Mouse (Mus musculus) ES-Bruce4 (cell line): ENCODE measurements around the gene Gm10295.

ENCODE experiments used
- CTCF ChIP-seq: IDR thresholded peaks from one replicate; pipeline ENCODE4 v1.8.1; 2011; ENCODE audit warnings: low read depth, low read length
- EP300 ChIP-seq: IDR thresholded peaks from 2 replicates; pipeline ENCODE4 v1.6.1; 2011; ENCODE audit warnings: low read depth, low read length; ENCODE audit not compliant: insufficient read depth
- POLR2A ChIP-seq: IDR thresholded peaks from one replicate; pipeline ENCODE4 v1.8.1; 2011; ENCODE audit warnings: low read length; ENCODE audit not compliant: insufficient read depth

DNA sequence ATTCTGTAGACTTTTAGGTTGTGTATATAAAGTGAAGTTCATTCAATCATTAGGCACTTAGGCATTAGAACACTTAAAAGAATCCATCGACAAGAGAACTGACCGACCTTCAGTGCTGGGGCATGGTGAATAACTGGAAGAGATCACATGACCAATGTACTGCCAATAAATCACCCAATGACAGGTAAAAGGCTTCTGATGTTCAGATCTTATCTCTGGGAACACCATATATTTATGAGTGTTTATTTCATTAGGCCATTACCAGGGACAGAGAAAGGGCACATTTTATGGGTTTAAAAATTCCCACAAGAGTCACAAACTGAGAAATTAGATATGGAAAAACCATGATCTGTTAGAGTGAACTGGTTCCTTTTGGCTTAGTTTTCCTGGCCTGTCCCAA, 49.7 kb upstream of the Gm10295 start:
- TF ChIP-seq CTCF, result no peak
- no peak for TF ChIP-seq EP300
- TF ChIP-seq POLR2A, result no peak
